Mouse (Mus musculus) limb, embryonic 12.5 days (tissue): Measurements from ENCODE around the gene Pi4kb. TPM values are rescaled to one million over a fixed set of nuclear protein-coding genes. Genes with fewer than 3 reads are reported as not detected.

Experiments used
- ATAC-seq: fragments of 200-750 bp; cut with Nextera tagmentation; 2 replicates; pipeline ENCODE4 v1.8.0; 2017; ENCODE audit warnings: low read depth, moderate TSS enrichment; ENCODE audit not compliant: insufficient number of reproducible peaks, insufficient read depth, low FRiP score, low TSS enrichment
- H3K27ac ChIP-seq: fragments of 300-500 bp; sonication (generic); 2 replicates; pipeline ENCODE4 v1.5.1; 2016; ENCODE audit warnings: mild to moderate bottlenecking, moderate library complexity
- H3K27me3 ChIP-seq: fragments of 300-500 bp; sonication (generic); 2 replicates; pipeline ENCODE4 v1.6.1; 2016; ENCODE audit warnings: mild to moderate bottlenecking, moderate library complexity
- H3K36me3 ChIP-seq: fragments of 300-500 bp; sonication (generic); 2 replicates; pipeline ENCODE4 v1.6.1; 2016; ENCODE audit warnings: mild to moderate bottlenecking, moderate library complexity
- H3K4me1 ChIP-seq: fragments of 300-500 bp; sonication (generic); replicated peaks from 2 replicates; pipeline ENCODE4 v1.6.1; 2016
- H3K4me2 ChIP-seq: fragments of 300-500 bp; sonication (generic); 2 replicates; pipeline ENCODE4 v1.6.1; 2016; ENCODE audit warnings: mild to moderate bottlenecking, moderate library complexity
- H3K4me3 ChIP-seq: fragments of 300-500 bp; sonication (generic); replicated peaks from 2 replicates; pipeline ENCODE4 v1.5.1; 2016; ENCODE audit warnings: mild to moderate bottlenecking
- H3K9ac ChIP-seq: fragments of 300-500 bp; sonication (generic); replicated peaks from 2 replicates; pipeline ENCODE4 v1.6.1; 2016; ENCODE audit warnings: mild to moderate bottlenecking, moderate library complexity
- H3K9me3 ChIP-seq: fragments of 300-500 bp; sonication (generic); 2 replicates; pipeline ENCODE4 v1.6.1; 2016; ENCODE audit warnings: mild to moderate bottlenecking, moderate library complexity
- WGBS: fragments of 180-500 bp; shearing (Covaris S2); methylation state at CpG from one replicate; pipeline ENCODE4 v1.1.7; 2016; 5-methylcytosine and 5-hydroxymethylcytosine counted together
- polyA plus RNA-seq: library from polyadenylated mRNA; unstranded; fragments of >200 nt; fragmentation: Nextera tagmentation; extraction: Ambion mirVana; gene quantifications from 2 replicates; pipeline ENCODE4 v1.2.1, GENCODE M21; 2016

The Pi4kb gene
- polyA plus RNA-seq, 1 experiment from 2014 or later: 28.1 TPM

DNA sequence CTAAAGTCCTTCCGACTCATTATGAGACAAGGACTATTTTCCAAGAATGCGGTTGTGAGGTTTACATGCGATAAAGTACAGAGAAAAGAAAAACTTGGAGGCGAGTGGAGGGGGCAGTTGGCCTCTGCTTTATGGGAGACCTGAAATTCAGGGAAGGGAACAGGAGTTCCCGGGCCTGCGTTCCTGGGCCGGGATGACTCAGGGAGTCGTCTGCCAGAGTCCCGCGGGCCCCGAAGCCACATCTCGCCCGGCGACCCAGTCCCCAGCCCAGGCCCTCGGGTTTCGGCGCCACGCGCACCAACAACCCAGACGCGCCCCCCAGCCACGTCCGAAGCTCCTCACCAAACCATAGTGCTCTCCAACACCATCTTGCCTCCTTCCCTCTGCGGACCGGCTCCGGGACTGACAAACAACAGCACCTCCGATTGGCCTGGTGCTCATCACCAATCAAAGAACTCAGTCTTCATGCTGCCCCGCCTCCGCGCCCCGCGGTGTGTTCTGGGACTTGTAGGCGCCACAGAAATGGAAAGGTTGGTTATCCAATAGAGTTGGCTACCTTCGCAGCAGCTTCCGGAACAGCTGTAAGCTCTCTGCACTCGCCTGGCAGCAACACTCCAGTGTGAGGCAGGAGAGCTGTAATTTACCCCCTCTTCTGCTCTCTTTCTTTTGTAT lies 67.8 kb downstream of the Pi4kb start, which contains the start of gene Psmd4:
Gene Psmd4, minus strand, starts transcription at position 449 of the 672 bp plus-strand sequence.
- Histone ChIP-seq H3K27me3 (no peaks in the 10 kb centered on the region), H3K4me2 (peak within 1 kb of the TSS; percentile 67), H3K36me3 (peaks cover 22% of the 10 kb centered on the region), H3K9me3 (no peaks in the 10 kb centered on the region), H3K4me1 (peaks cover 17% of the 10 kb centered on the region), H3K4me3 (peak within 1 kb of the TSS; percentile 77), H3K27ac (peak within 1 kb of the TSS; percentile 62; the same call in 1 of the 2 replicates), H3K9ac (peak within 1 kb of the TSS; percentile 76)
- WGBS: under 1% methylated on average over 36 of the region's 36 CpGs
- peak; percentile 99 for ATAC-seq

DNA sequence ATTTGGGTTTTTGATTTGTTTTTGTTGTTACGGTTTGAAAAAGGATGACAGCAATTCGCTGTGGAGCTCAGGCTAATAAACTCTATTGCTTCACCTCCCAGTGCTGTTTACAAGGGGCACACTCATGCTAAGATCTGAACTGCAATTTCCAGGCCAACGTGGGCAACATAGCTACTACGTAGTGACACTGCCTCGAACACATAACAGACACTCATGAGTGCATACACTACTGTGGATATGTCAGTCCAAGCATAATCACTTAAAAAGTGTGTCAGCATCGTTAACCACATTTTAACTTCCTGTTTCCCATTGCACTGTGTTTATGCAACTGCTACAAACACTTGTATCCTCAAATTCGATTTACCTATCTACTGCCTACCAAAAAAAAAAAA lies 68.3 kb downstream of the Pi4kb start:
- Histone ChIP-seq H3K9ac (peak overlapping the region; percentile 76; the same call in 1 of the 2 replicates), H3K36me3 (peaks cover 17% of the 10 kb centered on the region), H3K4me1 (peaks cover 17% of the 10 kb centered on the region), H3K4me2 (peak overlapping the region; percentile 67), H3K27ac (peak overlapping the region; percentile 62; the same call in 1 of the 2 replicates), H3K27me3 (no peaks in the 10 kb centered on the region), H3K4me3 (peak overlapping the region; percentile 77), H3K9me3 (no peaks in the 10 kb centered on the region)
- peak; percentile 61 for ATAC-seq
- 29% methylated on average over 7 of the region's 7 CpGs for WGBS

DNA sequence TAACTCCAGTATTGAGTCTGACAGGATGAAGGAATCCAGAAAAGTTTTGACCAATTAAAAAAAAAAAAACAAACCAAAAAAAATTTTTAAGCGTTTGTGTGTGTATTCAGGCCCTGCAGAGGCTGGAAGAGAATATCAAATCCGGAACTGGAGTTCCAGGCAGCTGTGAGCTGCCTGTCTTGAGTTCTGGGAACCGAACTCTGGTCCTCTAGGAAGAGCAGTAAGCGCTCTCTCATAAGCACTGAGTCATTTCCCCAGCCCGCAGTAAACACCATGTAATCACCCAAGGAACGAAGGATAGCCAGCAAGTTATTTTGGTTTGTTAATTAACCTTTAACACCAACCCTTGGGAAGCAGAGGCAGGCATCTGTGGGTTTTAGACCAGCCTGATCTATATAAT lies 68.7 kb downstream of the Pi4kb start:
- Histone ChIP-seq H3K27me3 (no peaks in the 10 kb centered on the region), H3K9ac (no peak overlapping the region), H3K4me3 (no peak overlapping the region), H3K36me3 (peaks cover 13% of the 10 kb centered on the region), H3K4me2 (no peak overlapping the region), H3K27ac (no peak overlapping the region), H3K4me1 (peaks cover 17% of the 10 kb centered on the region), H3K9me3 (no peaks in the 10 kb centered on the region)
- WGBS: 55% methylated on average over 6 of the region's 6 CpGs
- no peak for ATAC-seq

DNA sequence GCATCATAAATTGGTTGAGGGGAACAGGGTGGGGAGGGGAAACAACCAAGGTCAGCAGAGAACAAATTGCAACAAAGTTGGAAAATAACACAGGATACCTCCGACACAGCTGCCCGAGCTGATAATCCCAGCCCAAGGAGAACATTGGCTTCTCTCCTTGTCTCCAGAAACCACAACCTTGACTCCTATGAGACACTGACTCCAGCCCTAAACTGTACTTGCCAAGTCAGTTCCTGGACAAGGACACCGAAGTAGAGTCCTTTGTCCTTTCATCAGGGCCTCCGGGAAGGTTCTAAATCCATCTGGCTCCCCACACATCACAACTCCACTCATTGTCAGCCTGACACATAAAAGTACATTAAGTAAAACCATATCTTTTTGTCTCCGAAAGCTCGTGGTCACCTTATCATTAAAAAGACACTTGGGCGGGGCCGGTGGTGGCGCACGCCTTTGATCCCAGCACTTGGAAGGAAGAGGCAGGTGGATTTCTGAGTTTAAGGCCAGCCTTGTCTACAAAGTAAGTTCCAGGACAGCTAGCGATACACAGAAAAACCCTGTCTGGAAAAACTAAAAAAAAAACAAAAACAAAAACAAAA lies 72.0 kb downstream of the Pi4kb start:
- no peak overlapping the region for H3K27ac ChIP-seq
- H3K4me3 ChIP-seq: no peak overlapping the region
- H3K36me3 ChIP-seq: no peaks in the 10 kb centered on the region
- H3K4me1 ChIP-seq: peaks cover 5% of the 10 kb centered on the region
- H3K9ac ChIP-seq: no peak overlapping the region
- no peak for ATAC-seq
- no peak overlapping the region for H3K4me2 ChIP-seq
- WGBS: 85% methylated on average over 11 of the region's 11 CpGs
- H3K27me3 ChIP-seq: no peaks in the 10 kb centered on the region
- no peaks in the 10 kb centered on the region for H3K9me3 ChIP-seq

DNA sequence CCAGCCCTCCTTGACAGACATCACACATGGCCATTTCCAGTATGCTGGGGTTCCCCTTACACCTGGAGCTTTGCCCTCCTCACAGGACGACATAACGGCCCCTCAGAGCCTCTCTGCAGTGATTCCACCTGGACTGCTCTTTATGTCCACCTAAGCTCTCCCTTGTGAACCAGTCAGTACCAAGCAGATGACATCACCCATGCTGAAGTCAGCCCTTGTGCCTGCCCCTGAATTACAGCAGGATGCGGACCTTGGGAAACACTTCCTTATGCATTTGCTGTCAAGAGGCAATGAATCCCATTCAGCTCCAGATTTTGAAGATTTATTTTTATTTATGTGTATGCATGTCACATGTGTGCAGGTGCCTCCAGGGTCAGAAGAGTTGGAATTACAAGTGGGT lies 73.4 kb downstream of the Pi4kb start:
- Histone ChIP-seq H3K4me1 (0 out of 2 replicates have a peak, but pooled peaks cover under 1% of the 10 kb centered on the region), H3K27me3 (no peaks in the 10 kb centered on the region), H3K9ac (no peak overlapping the region), H3K36me3 (no peaks in the 10 kb centered on the region), H3K27ac (no peak overlapping the region), H3K4me2 (no peak overlapping the region), H3K9me3 (no peaks in the 10 kb centered on the region), H3K4me3 (no peak overlapping the region)
- 61% methylated on average over 3 of the region's 3 CpGs for WGBS
- ATAC-seq: no peak

DNA sequence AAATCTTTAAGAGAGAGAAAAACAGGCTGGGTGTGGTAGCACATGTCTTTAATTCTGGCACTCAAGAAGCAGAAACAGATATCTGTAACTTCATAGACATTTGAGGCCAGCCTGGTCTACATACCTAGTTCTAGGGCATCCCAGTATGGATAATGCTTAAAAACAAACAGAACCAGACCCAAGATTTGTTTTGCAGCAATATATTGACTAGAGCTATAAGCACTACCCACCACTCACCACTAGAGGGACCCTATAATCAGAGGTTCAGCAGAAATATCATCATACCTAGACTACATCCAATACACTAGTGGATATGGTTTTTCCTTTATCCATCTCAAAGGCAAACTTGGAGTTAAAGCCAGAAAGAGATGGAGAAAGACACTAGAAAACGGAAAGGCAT lies 78.4 kb downstream of the Pi4kb start:
- Histone ChIP-seq H3K9ac (no peak overlapping the region), H3K27ac (no peak overlapping the region), H3K4me3 (no peak overlapping the region), H3K27me3 (no peaks in the 10 kb centered on the region), H3K4me1 (no peaks in the 10 kb centered on the region), H3K36me3 (peaks cover 9% of the 10 kb centered on the region), H3K4me2 (no peak overlapping the region), H3K9me3 (no peaks in the 10 kb centered on the region)
- ATAC-seq: no peak
- WGBS: 65% methylated on average over 1 of the region's 1 CpGs

DNA sequence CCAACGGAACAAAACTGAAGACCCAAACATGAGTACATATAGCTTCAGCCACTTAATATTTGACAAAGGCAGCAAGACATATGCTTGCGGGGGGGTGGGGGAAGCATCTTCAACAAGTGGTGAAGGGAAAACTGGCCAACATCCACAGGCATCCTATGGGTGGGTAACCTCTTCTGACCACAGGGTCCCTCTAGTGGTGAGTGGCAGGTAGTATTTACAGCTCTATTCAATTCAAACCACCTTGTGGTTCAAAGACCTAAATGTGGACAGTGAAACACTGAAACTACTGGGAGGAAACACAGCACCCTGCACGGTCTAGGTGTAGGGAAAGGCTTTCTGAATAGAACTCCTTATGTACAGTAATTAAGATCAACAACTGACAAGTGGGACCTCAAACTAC lies 79.2 kb downstream of the Pi4kb start:
- ATAC-seq: no peak
- no peaks in the 10 kb centered on the region for H3K4me1 ChIP-seq
- no peak overlapping the region for H3K4me3 ChIP-seq
- H3K9ac ChIP-seq: no peak overlapping the region
- no peak overlapping the region for H3K4me2 ChIP-seq
- H3K9me3 ChIP-seq: no peaks in the 10 kb centered on the region
- 54% methylated on average over 3 of the region's 3 CpGs for WGBS
- H3K36me3 ChIP-seq: peaks cover 15% of the 10 kb centered on the region
- H3K27me3 ChIP-seq: no peaks in the 10 kb centered on the region
- H3K27ac ChIP-seq: no peak overlapping the region

DNA sequence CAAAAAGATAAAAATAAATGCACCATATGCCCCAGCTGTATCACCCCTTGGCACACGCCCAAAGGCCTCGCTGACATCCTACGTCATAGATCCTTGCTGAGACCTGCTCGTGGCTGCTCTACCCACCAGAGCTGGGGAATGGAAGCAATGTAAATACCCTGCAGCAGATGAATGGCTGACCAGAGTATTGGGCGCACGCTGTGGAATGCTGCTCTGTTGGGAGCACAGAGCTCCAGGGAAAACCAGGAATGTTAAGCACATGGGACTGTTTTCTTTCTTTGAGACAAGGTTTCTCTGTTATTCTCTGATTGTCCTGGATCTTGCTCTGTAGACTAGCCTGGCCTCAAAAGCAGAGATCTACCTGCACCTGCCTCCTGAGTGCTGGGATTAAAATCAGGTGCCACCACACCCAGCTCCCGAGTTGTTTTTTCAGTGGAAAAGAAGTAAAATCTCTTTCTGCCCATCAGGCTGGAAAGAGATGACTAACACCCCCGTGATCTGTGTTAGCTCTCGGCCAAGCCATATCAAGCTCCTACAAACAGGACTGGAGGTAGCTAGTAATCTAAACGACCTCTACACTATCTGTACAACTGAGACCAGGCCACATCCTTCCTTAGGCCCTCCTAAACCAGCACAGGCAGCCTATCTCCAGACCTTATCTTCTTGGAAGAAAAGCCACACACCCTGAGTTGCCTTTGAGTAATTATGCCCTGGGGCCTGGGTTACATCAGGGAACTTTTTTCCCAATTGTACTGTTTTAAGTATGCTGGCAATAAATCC lies 80.1 kb downstream of the Pi4kb start:
- no peaks in the 10 kb centered on the region for H3K27me3 ChIP-seq
- no peak overlapping the region for H3K4me2 ChIP-seq
- H3K27ac ChIP-seq: 0 out of 2 replicates have a peak overlapping the region, but pooled peaks have one; percentile 4
- peaks cover 25% of the 10 kb centered on the region for H3K36me3 ChIP-seq
- H3K4me3 ChIP-seq: no peak overlapping the region
- H3K9me3 ChIP-seq: no peaks in the 10 kb centered on the region
- H3K9ac ChIP-seq: no peak overlapping the region
- WGBS: 44% methylated on average over 10 of the region's 10 CpGs
- no peaks in the 10 kb centered on the region for H3K4me1 ChIP-seq
- ATAC-seq: no peak

DNA sequence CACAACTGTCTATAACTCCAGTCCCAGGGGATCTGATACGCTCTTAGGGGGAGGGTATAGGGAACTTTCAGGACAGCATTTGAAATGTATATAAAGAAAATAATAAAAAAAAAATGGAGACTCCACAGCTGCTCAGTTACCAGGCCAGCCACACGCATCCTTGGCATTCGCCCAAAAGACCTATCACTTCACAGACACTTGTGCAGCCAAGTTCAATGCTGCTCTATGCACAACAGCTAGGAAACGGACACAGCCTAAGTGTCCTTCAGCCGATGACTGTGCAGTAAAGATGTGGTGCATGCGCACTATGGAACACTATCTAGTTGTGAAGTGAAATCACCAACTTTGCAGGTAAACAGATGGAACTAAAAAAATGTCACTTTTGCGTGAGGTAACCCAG lies 81.7 kb downstream of the Pi4kb start:
- ATAC-seq: no peak
- WGBS: 95% methylated on average over 7 of the region's 7 CpGs

More for the DNA sequence above, 81.7 kb downstream of the Pi4kb start:
- H3K4me3 ChIP-seq: no peak overlapping the region
- no peaks in the 10 kb centered on the region for H3K27me3 ChIP-seq
- H3K4me2 ChIP-seq: no peak overlapping the region
- H3K9me3 ChIP-seq: no peaks in the 10 kb centered on the region
- H3K36me3 ChIP-seq: peaks cover 41% of the 10 kb centered on the region
- no peak overlapping the region for H3K27ac ChIP-seq
- H3K9ac ChIP-seq: no peak overlapping the region
- no peaks in the 10 kb centered on the region for H3K4me1 ChIP-seq
